Mouse (Mus musculus): Measurements from ENCODE around the gene Wnt3a.

DNA sequence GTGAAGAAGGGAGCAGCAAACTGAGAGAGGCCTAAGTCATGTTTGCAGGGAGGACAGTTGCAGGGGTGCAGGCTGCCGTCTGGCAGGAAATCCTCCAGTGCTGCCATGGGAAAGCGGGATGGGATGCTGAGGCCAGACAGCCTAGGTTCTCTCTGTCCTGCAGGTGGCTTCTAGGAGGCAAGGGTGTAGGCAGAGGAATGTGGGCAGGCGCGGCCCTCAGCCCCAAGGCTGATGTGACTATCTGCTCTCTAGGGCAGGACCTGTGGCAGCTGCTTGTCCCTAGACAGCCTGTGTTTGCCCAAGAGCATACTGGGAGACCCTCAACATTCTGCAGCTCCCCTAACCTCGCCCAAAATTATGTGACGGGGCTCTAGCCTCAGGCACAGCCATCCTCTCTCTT, 23.8 kb downstream of the Wnt3a start:
- TF ChIP-seq CTCF (IDR thresholded peaks at IDR 0.05; ENCODE audit: extremely low read depth, insufficient read length, insufficient replicate concordance, low read depth, low read length): no peak
- no peak for TF ChIP-seq POLR2A (IDR thresholded peaks at IDR 0.05; ENCODE audit: low read depth, low read length)

Data from small intestine, adult 2 months (tissue).